Mouse (Mus musculus) kidney, postnatal 25 days (tissue): Measurements from ENCODE around the gene Gm5447.
A peak's percentile ranks its signal among the peaks of the same experiment; 100 is the strongest.

Source experiments
- DNase-seq, 2 experiments: peaks; one replicate each; pipeline ENCODE4 v3.0.0; 2021; ENCODE audit warnings: mixed read lengths in 2 of 2

The Gm5447 gene

GRCm38 (mm10) chr13:30987686-30988085, 13.7 kb downstream of the Gm5447 start:
- DNase-seq: no peak

- DNase-seq: no peak
Observed at GRCm38 (mm10) chr13:30989710-30990109, 15.7 kb downstream of the Gm5447 start.

GRCm38 (mm10) chr13:30990233-30990632, 16.2 kb downstream of the Gm5447 start:
- no peak for DNase-seq

- peak; percentile 44 to 71 for DNase-seq
Observed at GRCm38 (mm10) chr13:30993819-30994218, 19.8 kb downstream of the Gm5447 start.

- DNase-seq: no peak
Observed at GRCm38 (mm10) chr13:30994249-30994858, 20.4 kb downstream of the Gm5447 start.

- DNase-seq: no peak
Observed at GRCm38 (mm10) chr13:30997526-30998253, 23.7 kb downstream of the Gm5447 start.

- no peak for DNase-seq
Observed at GRCm38 (mm10) chr13:30999799-31000198, 25.8 kb downstream of the Gm5447 start.

- DNase-seq: no peak
Observed at GRCm38 (mm10) chr13:31004458-31004857, 30.5 kb downstream of the Gm5447 start.

- no peak for DNase-seq
Observed at GRCm38 (mm10) chr13:31004995-31005394, 31.0 kb downstream of the Gm5447 start.

- DNase-seq: no peak
Observed at GRCm38 (mm10) chr13:31017545-31017944, 43.5 kb downstream of the Gm5447 start.

- DNase-seq: no peak
Observed at GRCm38 (mm10) chr13:31021514-31021913, 47.5 kb downstream of the Gm5447 start.

GRCm38 (mm10) chr13:31021927-31022326, 47.9 kb downstream of the Gm5447 start:
- no peak for DNase-seq

- DNase-seq: no peak
Observed at GRCm38 (mm10) chr13:31023664-31024063, 49.7 kb downstream of the Gm5447 start.
